Mouse (Mus musculus) intestine, embryonic 16.5 days (tissue): ENCODE results near the gene Carnmt1. TPM values are rescaled to one million over a fixed set of nuclear protein-coding genes. Genes with fewer than 3 reads are reported as not detected.

ENCODE experiments used
- polyA plus RNA-seq: library from polyadenylated mRNA; unstranded; fragments of >200 nt; fragmentation: Nextera tagmentation; extraction: Ambion mirVana; gene quantifications from 2 replicates; pipeline ENCODE4 v1.2.1, GENCODE M21; 2015

Carnmt1 gene
- polyA plus RNA-seq, 1 experiment from 2014 or later, result 15.6 TPM

Other genes starting within 250 kb of the Carnmt1 start
- 106 and 108 TPM in 2 replicates for gene Ostf1, start 38.9 kb upstream of the Carnmt1 start, polyA plus RNA-seq
- gene Nmrk1, start 38.8 kb upstream of the Carnmt1 start, polyA plus RNA-seq, result 10.2 TPM in 2 replicates
- gene D030056L22Rik, start 42.4 kb downstream of the Carnmt1 start, polyA plus RNA-seq, result 16.9 and 17.6 TPM in 2 replicates
- 0.07 and 0.11 TPM in 2 replicates for gene Trpm6, start 79.2 kb downstream of the Carnmt1 start, polyA plus RNA-seq